24 mouse cellular contexts compared by ENCODE assay signal in the genomic region with DNA sequence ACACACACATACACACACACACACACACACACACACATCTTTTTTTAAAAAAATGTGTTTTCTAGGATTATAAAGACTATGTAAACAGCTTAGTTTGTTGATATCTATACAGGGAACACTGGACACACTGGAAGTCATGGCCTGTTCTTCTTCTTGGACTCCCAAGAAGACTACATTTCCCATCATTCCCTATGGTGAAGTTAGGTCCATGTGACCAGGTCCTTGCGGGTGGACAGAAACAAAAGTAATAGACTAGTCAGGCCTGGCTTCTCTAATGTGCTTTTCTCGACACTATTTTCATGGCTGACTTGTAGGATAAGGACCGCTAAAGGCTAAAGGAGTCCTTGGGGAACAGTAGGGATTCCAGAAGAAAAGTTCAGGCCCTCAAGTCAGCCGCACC.
DNase-seq lines count a peak whose midpoint lies in the region; TF ChIP-seq lines count a peak whose summit lies in the region.
"Had no signal": no experiment of that assay in that cellular context is flagged by ENCODE, and none has a peak within 500 bp of the region (broad histone marks: within the 10 kb centered on the region; RNA-seq: fewer than 3 reads in every experiment).

No protein-coding gene starts in this region.

- peak; percentile 30 for DNase-seq in 3T3-L1 (ENCODE audit: low read depth, low spot score)
- peak; percentile 40 for DNase-seq in NIH3T3 (ENCODE audit: low read depth)
- no peak for DNase-seq in spleen, postnatal 36 days (ENCODE audit: low spot score in 2 of 2)
- no peak for DNase-seq in thymus, postnatal 10 days (ENCODE audit: low spot score in 2 of 2)
- no peak for DNase-seq in right cerebral cortex, postnatal 4 days
- DNase-seq: adrenal gland, adult 8-10 months; adrenal gland, postnatal 25 days; cerebellum, adult 18-20 months; cerebellum, adult 9-10 months; cerebellum, postnatal 25 days; gastrocnemius, postnatal 10 days; gastrocnemius, postnatal 36 days; heart, adult 2 months; heart, postnatal 14 days; heart, postnatal 4 days had no signal

- H3K36me3 ChIP-seq in E14TG2a.4 (ENCODE audit: insufficient read depth, low read length): no peaks in the 10 kb centered on the region
- H3K36me3 ChIP-seq: forebrain, embryonic 10.5 days; heart, embryonic 10.5 days; heart, embryonic 13.5 days had no signal

- no peak for TF ChIP-seq CTCF in E14TG2a.4 (conservative IDR thresholded peaks at IDR 0.05; ENCODE audit: low read length)

- H3K9me3 ChIP-seq in E14TG2a.4 (ENCODE audit: low read length): no peaks in the 10 kb centered on the region
- H3K9me3 ChIP-seq: forebrain, embryonic 10.5 days; forebrain, embryonic 13.5 days; heart, embryonic 10.5 days; heart, embryonic 13.5 days had no signal

- H3K27me3 ChIP-seq in E14TG2a.4 (ENCODE audit: insufficient read depth, low read length): no peaks in the 10 kb centered on the region
- H3K27me3 ChIP-seq: forebrain, embryonic 13.5 days; heart, embryonic 13.5 days; Patski had no signal

- H3K4me3 ChIP-seq in E14TG2a.4 (replicated peaks; ENCODE audit: low read length): 0 out of 2 replicates have a peak overlapping the region, but pooled peaks have one; percentile 24
- peak overlapping the region; percentile 10; the same call in 1 of the 2 replicates for H3K4me3 ChIP-seq in brown adipose tissue, adult 24 weeks (ENCODE audit: insufficient read depth, low read depth, low read length)
- H3K4me3 ChIP-seq: forebrain, embryonic 10.5 days; forebrain, embryonic 13.5 days; heart, adult 2 months; heart, embryonic 10.5 days; heart, embryonic 13.5 days had no signal

- no peaks in the 10 kb centered on the region for H3K4me1 ChIP-seq in E14TG2a.4 (replicated peaks; ENCODE audit: low read depth, low read length)
- H3K4me1 ChIP-seq in brown adipose tissue, adult 24 weeks (ENCODE audit: control insufficient read depth, insufficient read depth, insufficient read length, low read length): no peaks in the 10 kb centered on the region
- H3K4me1 ChIP-seq: heart, embryonic 10.5 days; heart, embryonic 13.5 days had no signal

- no peak overlapping the region for H3K27ac ChIP-seq in brown adipose tissue, adult 24 weeks (replicated peaks; ENCODE audit: low read depth, low read length)
- H3K27ac ChIP-seq: forebrain, embryonic 10.5 days; forebrain, embryonic 13.5 days; heart, adult 2 months; heart, embryonic 10.5 days; heart, embryonic 13.5 days; hindbrain, embryonic 14.5 days; hindbrain, postnatal 0 days had no signal

Comparison
In these comparisons a context has a peak if more than half of its experiments do, and no peak if none do; other contexts are left out.
1. DNase-seq: peak in 3T3-L1 (single experiment) and NIH3T3 (single experiment); none in spleen, postnatal 36 days (0 of 2), thymus, postnatal 10 days (0 of 2) and right cerebral cortex, postnatal 4 days (single experiment).